Mouse (Mus musculus): ENCODE measurements around the gene Rab5if. TPM values are rescaled to one million over a fixed set of nuclear protein-coding genes. Genes with fewer than 3 reads are reported as not detected.
"Not testable (repeated sequence)": the region's sequence is repeated elsewhere in the genome, so short reads cannot be mapped to it uniquely, and the experiment has no call there.

Gene Rab5if
- polyA plus RNA-seq (2015; fragmentation: Nextera tagmentation; extraction: Ambion mirVana): 295 and 299 TPM in 2 replicates

DNA sequence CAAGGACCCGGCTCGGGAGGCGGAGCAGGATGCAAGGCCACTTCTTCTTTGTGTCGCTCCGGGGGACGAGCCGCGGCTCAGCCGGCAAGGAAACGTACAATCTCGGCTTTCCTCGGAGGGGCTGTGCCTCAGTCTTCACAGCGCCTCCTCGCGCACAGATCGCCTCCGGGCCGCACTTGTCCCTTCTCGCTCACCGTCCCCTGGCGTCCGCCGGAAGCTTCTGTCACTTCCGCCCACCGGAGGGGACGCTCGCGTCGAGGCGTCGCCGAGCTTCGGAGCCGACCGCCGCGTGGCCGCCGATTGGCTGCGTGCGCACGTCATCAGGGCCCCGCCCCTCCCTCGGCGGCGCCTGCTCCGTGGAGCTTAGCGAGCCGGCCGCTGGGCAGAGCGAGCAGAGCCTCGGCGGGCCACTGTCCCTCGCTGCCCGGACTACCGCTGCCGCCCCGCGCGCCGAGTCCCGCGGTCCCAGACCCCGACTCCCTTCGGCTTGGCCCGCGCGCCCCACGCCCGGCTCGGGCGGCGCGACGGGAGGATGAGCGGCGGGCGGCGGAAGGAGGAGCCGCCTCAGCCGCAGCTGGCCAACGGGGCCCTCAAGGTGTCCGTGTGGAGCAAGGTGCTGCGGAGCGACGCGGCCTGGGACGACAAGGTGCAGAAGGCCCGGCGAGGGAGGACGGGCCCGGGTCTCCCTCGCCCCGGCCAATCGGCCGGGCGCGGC lies at the start of gene Rab5if:
TSS of gene Rab5if (plus strand) at position 357 of the 715 bp plus-strand sequence.
- Histone ChIP-seq H3K27me3 (replicated peaks; ENCODE audit: control insufficient read depth, insufficient read depth, low read length) (no peaks in the 10 kb centered on the region), H3K36me3 (ENCODE audit: control insufficient read depth, insufficient read depth, low read length) (peaks cover 6% of the 10 kb centered on the region; the same call in 1 of the 2 replicates), H3K4me2 (ENCODE audit: low read depth, low read length) (peak within 1 kb of the TSS; percentile 79), H3K4me3 (ENCODE audit: low read length) (peak within 1 kb of the TSS; percentile 69), H3K4me1 (ENCODE audit: control insufficient read depth, insufficient read depth, low read length) (peaks cover 30% of the 10 kb centered on the region), H3K9me3 (ENCODE audit: control insufficient read depth, low read length) (no peaks in the 10 kb centered on the region), H3K27ac (ENCODE audit: low read length) (peak within 1 kb of the TSS; percentile 97), H3K9ac (ENCODE audit: low read depth, low read length) (peak within 1 kb of the TSS; percentile 97)
- under 1% methylated on average over 98 of the region's 98 CpGs for WGBS
- ATAC-seq: peak; percentile 95

DNA sequence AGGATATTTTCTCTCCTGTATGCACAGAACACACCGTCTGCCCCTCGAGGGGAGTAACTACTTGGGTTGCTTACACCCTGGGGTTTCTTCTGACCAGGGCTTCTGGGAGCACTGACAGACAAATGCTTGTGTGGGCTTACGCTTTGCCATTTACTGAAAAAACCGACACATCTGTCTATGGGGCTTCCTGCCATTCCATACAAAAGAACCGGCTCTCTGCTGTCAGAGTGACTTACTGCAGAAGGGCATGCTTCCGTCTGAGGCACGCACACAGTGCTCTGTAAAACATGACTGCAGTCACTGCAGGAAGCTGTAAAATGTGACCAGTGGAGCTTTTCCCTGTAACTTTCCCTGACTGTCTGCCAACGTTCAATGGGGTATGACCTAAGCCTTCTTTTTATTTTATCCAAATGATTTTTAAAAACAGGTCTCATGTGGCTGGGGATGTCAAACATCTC lies 48.6 kb upstream of the Rab5if start:
- Histone ChIP-seq H3K4me3 (ENCODE audit: low read length) (no peak overlapping the region), H3K4me1 (ENCODE audit: control insufficient read depth, insufficient read depth, low read length) (peaks cover 13% of the 10 kb centered on the region), H3K27me3 (replicated peaks; ENCODE audit: control insufficient read depth, insufficient read depth, low read length) (no peaks in the 10 kb centered on the region), H3K4me2 (ENCODE audit: low read depth, low read length) (no peak overlapping the region), H3K36me3 (ENCODE audit: control insufficient read depth, insufficient read depth, low read length) (no peaks in the 10 kb centered on the region), H3K27ac (ENCODE audit: low read length) (peak overlapping the region; percentile 39; the same call in 1 of the 2 replicates), H3K9me3 (ENCODE audit: control insufficient read depth, low read length) (no peaks in the 10 kb centered on the region), H3K9ac (ENCODE audit: low read depth, low read length) (no peak overlapping the region)
- WGBS: 20% methylated on average over 8 of the region's 8 CpGs
- ATAC-seq: peak; percentile 53

GRCm38 (mm10) chr2:156814893-156815292 lies 48.0 kb upstream of the Rab5if start:
- Histone ChIP-seq H3K27ac (ENCODE audit: low read length) (peak overlapping the region; percentile 39), H3K9me3 (ENCODE audit: control insufficient read depth, low read length) (no peaks in the 10 kb centered on the region), H3K4me3 (ENCODE audit: low read length) (no peak overlapping the region), H3K27me3 (replicated peaks; ENCODE audit: control insufficient read depth, insufficient read depth, low read length) (no peaks in the 10 kb centered on the region), H3K4me2 (ENCODE audit: low read depth, low read length) (no peak overlapping the region), H3K36me3 (ENCODE audit: control insufficient read depth, insufficient read depth, low read length) (no peaks in the 10 kb centered on the region), H3K4me1 (ENCODE audit: control insufficient read depth, insufficient read depth, low read length) (peaks cover 13% of the 10 kb centered on the region), H3K9ac (ENCODE audit: low read depth, low read length) (no peak overlapping the region; the same call in 1 of the 2 replicates)
- ATAC-seq: 0 out of 2 replicates have a peak, but pooled peaks have one; percentile 23
- 19% methylated on average over 5 of the region's 5 CpGs for WGBS

- Histone ChIP-seq H3K4me1 (ENCODE audit: control insufficient read depth, insufficient read depth, low read length) (peaks cover 13% of the 10 kb centered on the region), H3K4me3 (ENCODE audit: low read length) (no peak overlapping the region), H3K9ac (ENCODE audit: low read depth, low read length) (no peak overlapping the region), H3K27ac (ENCODE audit: low read length) (no peak overlapping the region), H3K27me3 (replicated peaks; ENCODE audit: control insufficient read depth, insufficient read depth, low read length) (no peaks in the 10 kb centered on the region), H3K9me3 (ENCODE audit: control insufficient read depth, low read length) (no peaks in the 10 kb centered on the region), H3K4me2 (ENCODE audit: low read depth, low read length) (no peak overlapping the region), H3K36me3 (ENCODE audit: control insufficient read depth, insufficient read depth, low read length) (no peaks in the 10 kb centered on the region)
- ATAC-seq: no peak
- WGBS: 58% methylated on average over 3 of the region's 3 CpGs
Observed at GRCm38 (mm10) chr2:156815412-156815811, 47.5 kb upstream of the Rab5if start.

- Histone ChIP-seq H3K9me3 (ENCODE audit: control insufficient read depth, low read length) (no peaks in the 10 kb centered on the region), H3K9ac (ENCODE audit: low read depth, low read length) (no peak overlapping the region), H3K4me3 (ENCODE audit: low read length) (no peak overlapping the region), H3K4me1 (ENCODE audit: control insufficient read depth, insufficient read depth, low read length) (peaks cover 13% of the 10 kb centered on the region), H3K27me3 (replicated peaks; ENCODE audit: control insufficient read depth, insufficient read depth, low read length) (no peaks in the 10 kb centered on the region), H3K4me2 (ENCODE audit: low read depth, low read length) (no peak overlapping the region), H3K27ac (ENCODE audit: low read length) (no peak overlapping the region), H3K36me3 (ENCODE audit: control insufficient read depth, insufficient read depth, low read length) (no peaks in the 10 kb centered on the region)
- 53% methylated on average over 1 of the region's 1 CpGs for WGBS
- no peak for ATAC-seq
Observed at GRCm38 (mm10) chr2:156816116-156816515, 46.8 kb upstream of the Rab5if start.

DNA sequence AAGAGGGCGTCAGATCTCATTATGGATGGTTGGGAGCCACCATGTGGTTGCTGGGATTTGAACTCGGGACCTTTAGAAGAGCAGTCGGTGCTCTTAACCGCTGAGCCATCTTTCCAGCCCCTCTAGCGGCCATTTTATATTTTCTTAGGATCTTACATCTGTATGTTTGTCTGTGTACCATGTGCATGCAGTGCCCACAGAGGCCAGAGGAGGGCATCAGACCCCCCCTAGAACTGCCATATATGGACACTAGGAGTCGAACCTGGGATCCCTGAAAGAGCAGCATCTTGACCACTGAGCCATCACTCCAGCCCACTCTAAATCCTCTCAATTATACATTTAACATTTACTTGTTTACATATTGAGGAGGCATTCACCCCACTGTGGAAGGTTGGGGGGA lies 37.8 kb upstream of the Rab5if start:
- H3K9me3 ChIP-seq (ENCODE audit: control insufficient read depth, low read length); H3K27ac ChIP-seq (ENCODE audit: low read length); H3K36me3 ChIP-seq (ENCODE audit: control insufficient read depth, insufficient read depth, low read length); H3K4me3 ChIP-seq (ENCODE audit: low read length); H3K4me1 ChIP-seq (ENCODE audit: control insufficient read depth, insufficient read depth, low read length); H3K27me3 ChIP-seq (replicated peaks; ENCODE audit: control insufficient read depth, insufficient read depth, low read length); H3K9ac ChIP-seq (ENCODE audit: low read depth, low read length); H3K4me2 ChIP-seq (ENCODE audit: low read depth, low read length); ATAC-seq: not testable (repeated sequence)
- WGBS: 82% methylated on average over 6 of the region's 6 CpGs

DNA sequence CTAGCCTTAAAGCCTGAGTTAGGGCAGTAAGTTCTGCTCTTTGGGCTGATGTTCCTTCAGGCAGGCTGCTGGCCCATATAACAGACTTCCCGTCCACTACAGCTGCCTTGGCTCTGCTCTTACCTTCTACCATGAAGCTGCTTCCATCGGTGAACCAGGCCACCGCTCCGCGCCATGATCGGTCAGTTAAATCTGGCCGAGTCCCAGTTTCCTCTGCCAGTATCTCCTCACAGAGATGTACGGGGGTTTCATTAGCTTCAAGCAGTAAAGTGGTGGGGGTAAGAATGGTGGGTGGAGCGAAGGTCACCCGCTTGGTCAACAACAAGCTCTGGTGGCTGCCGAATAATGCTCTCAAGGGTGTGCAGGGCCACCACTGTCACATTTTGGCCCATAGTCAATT lies 28.6 kb upstream of the Rab5if start:
- Histone ChIP-seq H3K36me3 (ENCODE audit: control insufficient read depth, insufficient read depth, low read length) (peaks cover 24% of the 10 kb centered on the region), H3K4me2 (ENCODE audit: low read depth, low read length) (no peak overlapping the region), H3K9me3 (ENCODE audit: control insufficient read depth, low read length) (peaks cover 6% of the 10 kb centered on the region), H3K27ac (ENCODE audit: low read length) (no peak overlapping the region), H3K27me3 (replicated peaks; ENCODE audit: control insufficient read depth, insufficient read depth, low read length) (no peaks in the 10 kb centered on the region), H3K4me3 (ENCODE audit: low read length) (no peak overlapping the region), H3K9ac (ENCODE audit: low read depth, low read length) (no peak overlapping the region), H3K4me1 (ENCODE audit: control insufficient read depth, insufficient read depth, low read length) (peaks cover 11% of the 10 kb centered on the region)
- no peak for ATAC-seq
- 96% methylated on average over 11 of the region's 11 CpGs for WGBS

DNA sequence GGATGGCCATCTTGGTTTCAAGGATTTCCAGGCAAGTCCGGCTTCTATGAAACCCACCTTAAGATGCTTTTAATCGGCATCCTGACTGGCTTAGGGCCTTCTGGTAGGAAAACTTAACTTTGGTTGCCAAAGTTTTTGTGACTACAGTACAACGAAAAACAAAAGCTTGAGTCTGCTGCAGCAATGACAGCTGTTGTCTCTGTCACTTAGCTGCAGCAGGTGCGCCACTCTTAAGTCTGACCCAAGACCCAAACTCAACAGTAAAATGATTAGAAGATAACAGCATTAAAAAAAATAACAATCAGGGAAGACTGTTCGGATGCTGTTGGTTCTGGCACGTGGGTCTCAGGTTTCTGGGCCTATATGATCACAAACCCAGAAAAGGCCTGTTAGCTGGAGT lies 24.1 kb upstream of the Rab5if start:
- no peak for ATAC-seq
- Histone ChIP-seq H3K4me3 (ENCODE audit: low read length) (peak overlapping the region; percentile 80; the same call in 1 of the 2 replicates), H3K27me3 (replicated peaks; ENCODE audit: control insufficient read depth, insufficient read depth, low read length) (no peaks in the 10 kb centered on the region), H3K27ac (ENCODE audit: low read length) (peak overlapping the region; percentile 78), H3K9me3 (ENCODE audit: control insufficient read depth, low read length) (no peaks in the 10 kb centered on the region), H3K9ac (ENCODE audit: low read depth, low read length) (no peak overlapping the region), H3K36me3 (ENCODE audit: control insufficient read depth, insufficient read depth, low read length) (0 out of 2 replicates have a peak, but pooled peaks cover 5% of the 10 kb centered on the region), H3K4me2 (ENCODE audit: low read depth, low read length) (0 out of 2 replicates have a peak overlapping the region, but pooled peaks have one; percentile 92), H3K4me1 (ENCODE audit: control insufficient read depth, insufficient read depth, low read length) (peaks cover 31% of the 10 kb centered on the region)
- 66% methylated on average over 6 of the region's 6 CpGs for WGBS

DNA sequence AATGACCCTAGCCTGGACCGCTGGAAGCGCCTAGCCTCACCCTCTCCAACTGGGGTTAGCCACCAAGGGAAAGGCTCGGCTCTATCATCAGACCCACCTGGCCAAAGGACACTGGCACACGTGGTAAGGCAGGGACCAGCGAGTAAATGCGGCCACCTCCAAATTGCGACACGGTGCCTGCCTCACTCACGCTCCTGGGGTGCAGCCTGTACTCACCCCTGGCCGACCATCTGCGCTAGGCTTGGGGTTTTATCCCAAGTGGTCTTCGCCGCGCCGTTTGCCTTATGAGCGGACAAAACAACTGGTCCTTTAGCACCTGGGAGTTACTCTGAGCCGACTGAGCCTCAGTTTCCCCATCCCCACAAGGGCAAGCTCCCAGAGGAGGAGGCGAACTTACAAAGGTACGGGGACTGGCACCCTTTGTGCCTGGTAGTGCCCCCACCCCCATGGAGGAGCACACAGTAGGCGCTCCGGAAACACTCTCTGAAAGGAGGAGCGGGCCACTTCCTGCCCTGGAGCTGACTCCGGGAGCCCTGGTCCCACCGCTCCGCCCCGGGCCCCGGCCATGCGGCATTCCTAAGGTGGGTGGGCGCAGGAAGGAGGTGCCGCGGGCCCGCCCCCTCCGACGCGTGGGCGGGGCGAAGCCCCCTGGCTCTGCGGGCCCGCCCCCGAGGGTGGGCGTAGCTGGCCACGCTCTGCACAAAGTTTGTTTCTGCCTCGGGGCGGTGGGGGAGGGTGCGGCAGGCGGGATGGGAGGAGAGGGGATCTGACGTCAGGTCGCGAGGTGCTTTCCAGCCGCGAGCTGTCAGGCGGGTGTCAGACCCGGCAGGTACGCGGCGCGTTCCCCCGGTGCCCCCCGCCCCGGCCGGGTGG lies 23.4 kb upstream of the Rab5if start, which contains the start of gene Tgif2:
TSS of gene Tgif2 (plus strand) at position 689 of the 873 bp plus-strand sequence.
- Histone ChIP-seq H3K9me3 (ENCODE audit: control insufficient read depth, low read length) (no peaks in the 10 kb centered on the region), H3K4me2 (ENCODE audit: low read depth, low read length) (peak within 1 kb of the TSS; percentile 92), H3K4me1 (ENCODE audit: control insufficient read depth, insufficient read depth, low read length) (peaks cover 37% of the 10 kb centered on the region), H3K9ac (ENCODE audit: low read depth, low read length) (peak within 1 kb of the TSS; percentile 88), H3K36me3 (ENCODE audit: control insufficient read depth, insufficient read depth, low read length) (0 out of 2 replicates have a peak, but pooled peaks cover under 1% of the 10 kb centered on the region), H3K27ac (ENCODE audit: low read length) (peak within 1 kb of the TSS; percentile 94), H3K4me3 (ENCODE audit: low read length) (peak within 1 kb of the TSS; percentile 80), H3K27me3 (replicated peaks; ENCODE audit: control insufficient read depth, insufficient read depth, low read length) (no peaks in the 10 kb centered on the region)
- ATAC-seq: peak; percentile 82
- WGBS: 3% methylated on average over 60 of the region's 61 CpGs
